Mouse (Mus musculus) heart, adult 2 months (tissue): ENCODE measurements around the gene Oaz1. TPM values are rescaled to one million over a fixed set of nuclear protein-coding genes. Genes with fewer than 3 reads are reported as not detected.

Source experiments
- DNase-seq, 2 experiments: peaks; one replicate each; pipeline ENCODE4 v3.0.0; 2021
- H3K27ac ChIP-seq: fragments of 200-600 bp; 2 replicates; pipeline ENCODE4 v1.8.1; 2022
- H3K27me3 ChIP-seq: fragments of 200-500 bp; 2 replicates; pipeline ENCODE4 v1.6.1; 2012; ENCODE audit warnings: mild to moderate bottlenecking, low read length, inconsistent platforms, mixed read lengths; ENCODE audit not compliant: control insufficient read depth, insufficient read depth
- H3K36me3 ChIP-seq: fragments of 200-500 bp; 2 replicates; pipeline ENCODE4 v1.6.1; 2012; ENCODE audit warnings: low read length, inconsistent platforms; ENCODE audit not compliant: control insufficient read depth, insufficient read depth
- H3K4me1 ChIP-seq: fragments of 200-500 bp; 2 replicates; pipeline ENCODE4 v1.6.1; 2011; ENCODE audit warnings: low read length; ENCODE audit not compliant: control insufficient read depth, insufficient read depth
- H3K4me3 ChIP-seq: fragments of 200-600 bp; 2 replicates; pipeline ENCODE4 v1.8.1; 2022
- H3K79me2 ChIP-seq: fragments of 200-500 bp; replicated peaks from 2 replicates; pipeline ENCODE4 v1.6.1; 2012; ENCODE audit warnings: mild to moderate bottlenecking, inconsistent platforms, low read length, moderate library complexity, mixed read lengths; ENCODE audit not compliant: control insufficient read depth, insufficient read depth
- H3K9ac ChIP-seq: fragments of 200-500 bp; 2 replicates; pipeline ENCODE4 v1.6.1; 2012; ENCODE audit warnings: low read depth, mild to moderate bottlenecking, control low read depth, inconsistent platforms, low read length, mixed read lengths
- CTCF ChIP-seq: fragments of 200-600 bp; IDR thresholded peaks from 2 replicates; pipeline ENCODE4 v1.8.1; 2022; ENCODE audit warnings: antibody characterized with exemption, mild to moderate bottlenecking, moderate library complexity
- EP300 ChIP-seq: fragments of 200-500 bp; IDR thresholded peaks from 2 replicates; pipeline ENCODE4 v1.6.1; 2011; ENCODE audit warnings: low read depth, low read length, control low read depth; ENCODE audit not compliant: insufficient read depth
- POLR2A ChIP-seq: fragments of 200-500 bp; IDR thresholded peaks from 2 replicates; pipeline ENCODE4 v1.6.1; 2011; ENCODE audit warnings: mild to moderate bottlenecking, low read depth, low read length, control low read depth; ENCODE audit not compliant: insufficient read depth
- WGBS: fragments of 180-500 bp; shearing (Covaris S2); methylation state at CpG from one replicate; pipeline ENCODE4 v1.1.7; 2018; 5-methylcytosine and 5-hydroxymethylcytosine counted together
- intact Hi-C: fragments of 180-260 bp; cut with DNase I; formaldehyde crosslinking; loops from one replicate; pipeline ENCODE4 v1.15.1; 2025
- polyA plus RNA-seq: library from polyadenylated mRNA; depleted of rRNA; stranded (reverse); fragments of >200 nt; gene quantifications from 2 replicates; pipeline ENCODE4 v1.2.3, GENCODE M21; 2012
- total RNA-seq, 2 experiments: library from RNA; stranded (reverse); gene quantifications; 2 replicates each; pipeline ENCODE4 v1.2.3; 2021

The Oaz1 gene
- total and polyA plus RNA-seq, 3 experiments, result 850 to 1,001 (median 914) TPM

- Histone ChIP-seq H3K9ac (peak within 1 kb of the TSS; percentile 42), H3K27me3 (no peaks in the 10 kb centered on the region)
- DNase-seq, result peak in 1 of 2 experiments; percentile 40
Observed at GRCm38 (mm10) chr10:80843931-80844547, 17.6 kb downstream of the Oaz1 start, which contains the start of gene Lingo3. Gene Lingo3 (minus strand): TSS chr10:80844039.

GRCm38 (mm10) chr10:80845055-80845693 lies 18.7 kb downstream of the Oaz1 start:
- no peaks in the 10 kb centered on the region for H3K36me3 ChIP-seq
- no peak overlapping the region for H3K4me3 ChIP-seq
- H3K79me2 ChIP-seq, result no peaks in the 10 kb centered on the region
- H3K27me3 ChIP-seq, result no peaks in the 10 kb centered on the region
- H3K27ac ChIP-seq, result no peak overlapping the region; the same call in 1 of the 2 replicates
- WGBS, result 41% methylated on average over 8 of the region's 8 CpGs
- no peak for TF ChIP-seq POLR2A
- TF ChIP-seq CTCF, result no peak
- TF ChIP-seq EP300, result 0 out of 2 replicates have a peak, but pooled peaks have one; percentile 39
- H3K9ac ChIP-seq, result no peak overlapping the region
- DNase-seq, result peak in 1 of 2 experiments; percentile 47
- intact Hi-C loops, result no loop called here
- no peaks in the 10 kb centered on the region; the same call in 1 of the 2 replicates for H3K4me1 ChIP-seq

More at GRCm38 (mm10) chr10:80843931-80844547, 17.6 kb downstream of the Oaz1 start, which contains the start of gene Lingo3:
- no peak within 1 kb of the TSS; the same call in 1 of the 2 replicates for H3K27ac ChIP-seq
- intact Hi-C loops, result no loop called here
- no peaks in the 10 kb centered on the region for H3K79me2 ChIP-seq
- no peaks in the 10 kb centered on the region for H3K36me3 ChIP-seq
- TF ChIP-seq CTCF (no peak), EP300 (no peak), POLR2A (no peak)
- H3K4me1 ChIP-seq, result no peaks in the 10 kb centered on the region; the same call in 1 of the 2 replicates
- peak within 1 kb of the TSS; percentile 35 for H3K4me3 ChIP-seq
- 6% methylated on average over 51 of the region's 51 CpGs for WGBS

GRCm38 (mm10) chr10:80845732-80846131 lies 19.3 kb downstream of the Oaz1 start:
- Histone ChIP-seq H3K79me2 (no peaks in the 10 kb centered on the region), H3K4me1 (no peaks in the 10 kb centered on the region; the same call in 1 of the 2 replicates), H3K27me3 (no peaks in the 10 kb centered on the region), H3K36me3 (no peaks in the 10 kb centered on the region), H3K4me3 (no peak overlapping the region), H3K9ac (no peak overlapping the region), H3K27ac (no peak overlapping the region)
- TF ChIP-seq POLR2A (no peak), CTCF (no peak)
- WGBS, result 59% methylated on average over 12 of the region's 12 CpGs
- intact Hi-C loops, result no loop called here
- no peak for DNase-seq

GRCm38 (mm10) chr10:80848571-80848970 lies 22.1 kb downstream of the Oaz1 start:
- Histone ChIP-seq H3K27me3 (no peaks in the 10 kb centered on the region), H3K4me3 (no peak overlapping the region), H3K9ac (no peak overlapping the region), H3K4me1 (no peaks in the 10 kb centered on the region; the same call in 1 of the 2 replicates), H3K36me3 (no peaks in the 10 kb centered on the region), H3K79me2 (no peaks in the 10 kb centered on the region), H3K27ac (no peak overlapping the region)
- WGBS, result 14% methylated on average over 10 of the region's 10 CpGs
- peak in 1 of 2 experiments; percentile 37 for DNase-seq
- TF ChIP-seq CTCF (no peak), POLR2A (no peak)
- intact Hi-C loops, result no loop called here

GRCm38 (mm10) chr10:80854913-80855748 lies 28.7 kb downstream of the Oaz1 start, which contains the start of the genes Lsm7 and Sppl2b:
Gene Lsm7 (minus strand): TSS chr10:80855209.
Gene Sppl2b (plus strand): TSS chr10:80855275.
- under 1% methylated on average over 81 of the region's 81 CpGs for WGBS
- Histone ChIP-seq H3K36me3 (no peaks in the 10 kb centered on the region), H3K27ac (peak within 1 kb of the TSS; percentile 70), H3K9ac (peak within 1 kb of the TSS; percentile 70), H3K27me3 (no peaks in the 10 kb centered on the region), H3K4me3 (peak within 1 kb of the TSS; percentile 83), H3K79me2 (peaks cover 1% of the 10 kb centered on the region; the same call in 1 of the 2 replicates), H3K4me1 (peaks cover 6% of the 10 kb centered on the region)
- TF ChIP-seq POLR2A (peak; percentile 91), EP300 (peak; percentile 66; the same call in 1 of the 2 replicates), CTCF (no peak)
- peak; percentile 98 to 99 for DNase-seq
- intact Hi-C loops, result loop anchor here (2.0 kb wide), 1 partner anchor 30 kb away; no protein-coding TSS in a partner anchor
